Mouse (Mus musculus) granulocyte monocyte progenitor cell, adult 5-6 weeks (primary cell): ENCODE measurements around the gene Gm20696. TPM values are rescaled to one million over a fixed set of nuclear protein-coding genes. Genes with fewer than 3 reads are reported as not detected.

Source experiments
- ATAC-seq: replicated peaks from 2 replicates; pipeline ENCODE4 v1.8.0; 2016; ENCODE audit warnings: mild to moderate bottlenecking, moderate TSS enrichment, inconsistent platforms; ENCODE audit not compliant: poor library complexity, severe bottlenecking
- total RNA-seq, 2 experiments: library from RNA; stranded (forward) in 1 of 2; stranded (reverse) in 1 of 2; fragments of 200-712, 200-1000 nt in 1 of 2; fragments of >200 nt in 1 of 2; fragmentation: Nextera tagmentation in 1 of 2; gene quantifications; 2 replicates each; pipeline ENCODE4 v1.2.3; 2014 to 2017

The Gm20696 gene
- total RNA-seq, 2 experiments from 2014 or later: 5.2 to 28.1 TPM

GRCm38 (mm10) chr6:99253331-99253730 is 413.3 kb downstream of the Gm20696 start:
- no peak for ATAC-seq

- ATAC-seq: peak; percentile 81
Observed at GRCm38 (mm10) chr6:99252816-99253215, 413.8 kb downstream of the Gm20696 start.

- ATAC-seq: peak; percentile 47
Observed at GRCm38 (mm10) chr6:99251924-99252323, 414.7 kb downstream of the Gm20696 start.

- no peak for ATAC-seq
Observed at GRCm38 (mm10) chr6:99251222-99251621, 415.4 kb downstream of the Gm20696 start.

DNA sequence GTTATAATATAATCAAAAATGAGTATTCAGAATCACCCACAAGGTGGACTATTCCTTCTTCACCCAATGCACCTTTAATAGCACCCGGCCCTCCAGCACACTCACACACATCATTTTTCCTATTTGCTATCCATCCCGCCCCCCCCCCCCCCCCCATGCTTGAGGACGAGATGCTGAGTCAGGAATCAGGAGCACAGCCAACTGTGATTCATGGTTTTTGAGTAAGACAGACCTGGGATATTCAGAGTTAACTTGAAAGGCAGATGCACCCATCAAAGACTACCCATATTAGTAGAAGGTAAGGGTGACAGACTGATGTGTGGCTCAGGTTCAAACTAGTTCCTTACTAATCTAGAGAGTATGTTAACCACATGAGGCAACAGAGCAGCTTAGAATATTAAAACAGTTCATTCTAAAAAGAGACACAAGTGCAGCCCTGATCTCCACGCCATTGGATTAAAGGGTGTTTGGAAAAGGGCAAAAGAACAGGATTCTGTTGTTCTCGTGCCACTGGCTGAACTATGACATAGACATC is 417.0 kb downstream of the Gm20696 start:
- no peak for ATAC-seq

DNA sequence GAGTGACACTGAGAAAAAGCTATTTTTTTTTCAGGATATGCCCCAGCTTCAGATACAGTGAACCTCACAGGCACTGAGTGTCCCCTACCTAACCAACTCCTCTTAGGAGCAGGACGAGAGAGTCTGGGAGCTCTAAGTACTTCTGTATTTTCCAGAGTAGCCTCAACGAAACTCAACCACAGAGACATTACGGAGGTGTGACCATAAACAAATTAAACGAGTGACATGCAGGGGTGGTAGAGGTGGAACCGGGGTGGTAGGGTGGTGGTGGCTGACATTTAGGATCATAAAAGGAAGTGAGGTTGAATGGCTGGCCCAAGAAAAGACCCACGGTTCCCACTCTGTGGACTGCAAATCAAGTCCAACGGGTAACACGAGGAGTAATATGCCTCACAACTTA is 418.2 kb downstream of the Gm20696 start:
- peak; percentile 76 for ATAC-seq

GRCm38 (mm10) chr6:99241625-99242395 is 424.8 kb downstream of the Gm20696 start:
- ATAC-seq: peak; percentile 94

DNA sequence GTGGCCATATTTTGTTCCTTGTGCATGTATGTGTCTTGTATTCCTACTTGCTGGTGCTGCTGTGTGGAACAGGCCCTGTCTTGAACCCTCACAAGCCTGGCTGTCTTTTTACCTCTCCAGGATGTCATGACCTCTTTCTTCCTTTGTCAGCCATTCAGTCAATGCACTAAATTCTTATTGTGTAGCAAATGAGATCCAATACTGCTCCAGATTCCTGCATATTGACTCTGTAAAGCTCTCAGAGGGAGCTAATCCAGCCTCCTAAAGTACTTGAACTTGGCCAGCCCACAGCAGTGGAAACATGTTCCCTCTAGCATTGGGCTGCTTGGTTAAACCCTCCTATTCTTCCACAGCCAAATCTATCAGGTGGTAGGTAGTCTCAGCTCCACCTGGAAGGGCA is 425.8 kb downstream of the Gm20696 start:
- ATAC-seq: no peak

- ATAC-seq: no peak
Observed at GRCm38 (mm10) chr6:99235588-99235987, 431.0 kb downstream of the Gm20696 start.

- ATAC-seq: no peak
Observed at GRCm38 (mm10) chr6:99233411-99233810, 433.2 kb downstream of the Gm20696 start.

GRCm38 (mm10) chr6:99228336-99228870 is 438.2 kb downstream of the Gm20696 start:
- ATAC-seq: no peak

GRCm38 (mm10) chr6:99221147-99221546 is 445.4 kb downstream of the Gm20696 start:
- ATAC-seq: no peak

- ATAC-seq: 0 out of 2 replicates have a peak, but pooled peaks have one; percentile 21
Observed at GRCm38 (mm10) chr6:99220472-99220871, 446.1 kb downstream of the Gm20696 start.

DNA sequence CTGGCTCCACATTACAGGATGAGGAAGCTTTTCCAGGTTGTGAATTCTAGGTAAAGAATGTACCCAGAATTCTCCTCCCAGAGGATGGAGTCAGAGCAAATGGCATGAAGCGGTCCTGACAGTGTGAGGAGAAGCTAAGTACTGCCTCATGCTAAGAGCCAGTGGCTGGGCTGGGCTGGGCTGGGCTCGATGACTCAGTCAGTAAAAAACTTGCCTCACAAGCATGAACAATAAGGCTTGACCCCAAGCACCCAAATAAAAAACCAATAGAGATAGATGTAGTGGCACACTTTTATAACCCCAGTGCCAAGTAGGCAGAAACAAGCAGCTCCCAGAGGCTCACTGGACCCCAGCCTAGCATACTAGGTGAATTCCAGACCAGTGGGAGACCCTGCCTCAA is 448.8 kb downstream of the Gm20696 start:
- ATAC-seq: no peak

DNA sequence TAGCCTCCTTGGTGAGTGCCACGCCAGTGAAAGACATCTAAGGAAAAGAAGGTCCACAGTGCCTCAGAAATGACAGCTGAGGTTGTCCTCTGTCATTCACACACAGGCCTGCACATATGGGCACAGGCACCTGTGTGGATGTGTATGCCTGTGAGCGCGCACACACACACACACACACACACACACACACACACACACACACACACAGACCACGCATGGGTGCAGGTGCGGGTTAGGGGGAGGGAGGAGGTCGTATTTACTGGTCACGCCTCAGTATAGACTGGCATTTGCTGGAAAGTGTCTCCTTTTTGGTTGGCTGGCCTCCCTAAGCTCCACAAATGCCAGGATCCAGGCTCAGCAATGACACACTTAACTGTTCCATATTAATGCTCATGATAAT is 449.4 kb downstream of the Gm20696 start:
- no peak for ATAC-seq

DNA sequence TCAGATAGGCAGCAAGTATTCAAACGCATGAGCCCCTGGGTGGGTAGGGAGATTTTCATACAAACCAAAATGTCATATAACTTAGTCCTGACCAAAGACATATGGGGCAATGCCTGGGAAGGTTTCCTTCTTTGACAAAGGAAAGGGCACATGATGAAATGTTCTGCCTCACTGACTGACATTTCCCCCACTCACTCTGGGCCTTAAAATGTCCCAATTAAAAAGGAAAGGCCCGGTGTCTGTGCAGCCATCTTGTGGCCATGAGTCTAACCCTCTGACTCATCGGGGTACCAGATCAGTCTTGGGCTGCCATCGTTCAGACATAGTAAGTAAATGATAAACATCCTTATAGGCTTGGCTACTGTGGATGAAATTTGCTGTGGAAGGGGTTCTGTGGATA is 454.1 kb downstream of the Gm20696 start:
- ATAC-seq: peak; percentile 74

GRCm38 (mm10) chr6:99211663-99212333 is 454.8 kb downstream of the Gm20696 start:
- peak; percentile 87 for ATAC-seq

DNA sequence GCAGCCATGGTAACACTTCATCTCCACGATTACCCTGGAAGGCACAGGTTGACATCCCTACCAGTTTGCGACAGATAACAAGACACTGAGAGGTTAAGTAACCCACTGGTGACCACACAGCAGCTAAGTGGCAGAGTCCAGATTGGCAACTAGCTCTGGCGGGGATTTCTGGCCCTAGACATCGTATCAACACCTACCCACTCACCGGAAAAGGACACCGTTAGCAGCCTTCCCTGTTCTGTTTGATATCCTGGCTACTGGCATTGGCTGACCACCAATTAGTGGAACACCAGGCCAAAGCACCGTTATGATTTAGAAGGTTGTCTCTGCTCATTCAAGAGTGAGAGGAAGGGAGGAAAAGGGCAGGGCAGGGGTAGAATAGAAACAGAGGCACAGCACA is 456.4 kb downstream of the Gm20696 start:
- no peak for ATAC-seq
